Mouse (Mus musculus) adipocyte (in vitro differentiated cells): ENCODE data around the gene S100a5.

Experiments
- DNase-seq: peaks from one replicate; pipeline ENCODE4 v3.0.0-alpha.2; 2016; ENCODE audit warnings: low spot score

S100a5 gene

GRCm38 (mm10) chr3:90600458-90601195 lies 7.7 kb upstream of the S100a5 start:
- peak; percentile 91 for DNase-seq

- no peak for DNase-seq
Observed at GRCm38 (mm10) chr3:90601486-90602110, 6.7 kb upstream of the S100a5 start, which contains the start of gene Gm42674. TSS of gene Gm42674 (plus strand) at chr3:90601904.

GRCm38 (mm10) chr3:90603623-90604022 lies 4.7 kb upstream of the S100a5 start, which contains the start of gene S100a4:
TSS of gene S100a4 (plus strand) at chr3:90603771.
- DNase-seq: peak; percentile 50

GRCm38 (mm10) chr3:90604416-90604815 lies 3.9 kb upstream of the S100a5 start:
- peak; percentile 89 for DNase-seq

GRCm38 (mm10) chr3:90605049-90605448 lies 3.3 kb upstream of the S100a5 start:
- no peak for DNase-seq

GRCm38 (mm10) chr3:90605736-90606135 lies 2.6 kb upstream of the S100a5 start:
- no peak for DNase-seq

- DNase-seq: peak; percentile 63
Observed at GRCm38 (mm10) chr3:90606185-90606584, 2.1 kb upstream of the S100a5 start.

- DNase-seq: no peak
Observed at GRCm38 (mm10) chr3:90607361-90607760, 962 bp upstream of the S100a5 start.

- DNase-seq: no peak
Observed at GRCm38 (mm10) chr3:90609102-90609501, 779 bp downstream of the S100a5 start.

GRCm38 (mm10) chr3:90611494-90611893 lies 3.2 kb downstream of the S100a5 start:
- DNase-seq: no peak

- DNase-seq: no peak
Observed at GRCm38 (mm10) chr3:90612061-90612460, 3.7 kb downstream of the S100a5 start.

- peak; percentile 87 for DNase-seq
Observed at GRCm38 (mm10) chr3:90612728-90613291, 4.5 kb downstream of the S100a5 start, which contains the start of gene S100a6. TSS of gene S100a6 (plus strand) at chr3:90612882.

GRCm38 (mm10) chr3:90613461-90614147 lies 5.3 kb downstream of the S100a5 start:
- no peak for DNase-seq

GRCm38 (mm10) chr3:90614148-90614530 lies 5.8 kb downstream of the S100a5 start:
- no peak for DNase-seq

GRCm38 (mm10) chr3:90614611-90615251 lies 6.4 kb downstream of the S100a5 start:
- DNase-seq: no peak

GRCm38 (mm10) chr3:90615415-90615814 lies 7.1 kb downstream of the S100a5 start:
- DNase-seq: peak; percentile 91

GRCm38 (mm10) chr3:90615911-90616310 lies 7.6 kb downstream of the S100a5 start:
- no peak for DNase-seq

- no peak for DNase-seq
Observed at GRCm38 (mm10) chr3:90617586-90617985, 9.3 kb downstream of the S100a5 start.

GRCm38 (mm10) chr3:90621552-90621951 lies 13.2 kb downstream of the S100a5 start:
- DNase-seq: no peak

- peak; percentile 50 for DNase-seq
Observed at GRCm38 (mm10) chr3:90623435-90624071, 15.2 kb downstream of the S100a5 start.

GRCm38 (mm10) chr3:90625496-90625895 lies 17.2 kb downstream of the S100a5 start:
- no peak for DNase-seq
